21 mouse cellular contexts compared by ENCODE assay signal in genomic region chr11:16805886-16806285, GRCm38 (mm10). TPM values are rescaled to one million over a fixed set of nuclear protein-coding genes. Genes with fewer than 3 reads are reported as not detected.
"Had no signal": no experiment of that assay in that cellular context is flagged by ENCODE, and none has a peak within 500 bp of the region (broad histone marks: within the 10 kb centered on the region; RNA-seq: fewer than 3 reads in every experiment).

No protein-coding gene starts in this region.

- H3K36me3 ChIP-seq: midbrain, embryonic 10.5 days; midbrain, embryonic 12.5 days; neural tube, embryonic 13.5 days; neural tube, embryonic 15.5 days; stomach, embryonic 15.5 days had no signal

- H3K27ac ChIP-seq: midbrain, embryonic 10.5 days; midbrain, embryonic 12.5 days; neural tube, embryonic 13.5 days; neural tube, embryonic 15.5 days; stomach, embryonic 15.5 days; stomach, postnatal 0 days had no signal

- H3K4me1 ChIP-seq: midbrain, embryonic 10.5 days; midbrain, embryonic 12.5 days; neural tube, embryonic 13.5 days; neural tube, embryonic 15.5 days had no signal

- DNase-seq: lung, adult 18-20 months; lung, embryonic 14.5 days; lung, postnatal 10 days; lung, postnatal 4 days; midbrain, embryonic 14.5 days; retina, postnatal 1 day; right cerebral cortex, adult 18-20 months; right cerebral cortex, postnatal 25 days; right cerebral cortex, postnatal 4 days; spleen, adult 18-20 months; thymus, adult 2 months; thymus, postnatal 25 days; thymus, postnatal 4 days had no signal

- H3K27me3 ChIP-seq: midbrain, embryonic 12.5 days; neural tube, embryonic 13.5 days; neural tube, embryonic 15.5 days; stomach, embryonic 15.5 days had no signal

- H3K4me3 ChIP-seq: midbrain, embryonic 10.5 days; midbrain, embryonic 12.5 days; myocyte; neural tube, embryonic 13.5 days; neural tube, embryonic 15.5 days; stomach, embryonic 15.5 days had no signal

RNA-seq across cellular contexts. Expression of gene Egfr, which starts 53.9 kb away (rescaled TPM):
- total RNA-seq: megakaryocyte-erythroid progenitor cell, adult 5-6 weeks had no signal
